Mouse (Mus musculus) CH12.LX (cell line): ENCODE measurements around the gene Ikzf2. TPM values are rescaled to one million over a fixed set of nuclear protein-coding genes. Genes with fewer than 3 reads are reported as not detected.

Source experiments
- DNase-seq: peaks from one replicate; pipeline ENCODE4 v3.0.0-alpha.2; 2013; ENCODE audit errors: extremely low read depth
- H3K27ac ChIP-seq: 2 replicates; pipeline ENCODE4 v1.5.1; 2012; ENCODE audit warnings: low read depth, mild to moderate bottlenecking, control low read depth, moderate library complexity; ENCODE audit not compliant: insufficient read depth
- H3K27me3 ChIP-seq: replicated peaks from 2 replicates; pipeline ENCODE3; 2012; ENCODE audit warnings: inconsistent platforms
- H3K36me3 ChIP-seq, 2 experiments: replicated peaks in 1 of 2; 2 replicates each; pipeline versions ENCODE3 to v1.6.1; 2012; ENCODE audit warnings: inconsistent platforms in 1 of 2, low read length in 1 of 2, mild to moderate bottlenecking in 1 of 2, mixed read lengths in 1 of 2, moderate library complexity in 1 of 2; ENCODE audit not compliant: control insufficient read depth in 1 of 2, insufficient read depth in 1 of 2
- H3K4me1 ChIP-seq, 2 experiments: 2 replicates each; pipeline ENCODE4 v1.6.1; 2012; ENCODE audit warnings: inconsistent platforms in 1 of 2, moderate library complexity in 1 of 2; ENCODE audit not compliant: insufficient read depth in 2 of 2, control insufficient read depth in 1 of 2
- H3K4me2 ChIP-seq: 2 replicates; pipeline ENCODE4 v1.6.1; 2012; ENCODE audit warnings: low read depth, mild to moderate bottlenecking, control low read depth; ENCODE audit not compliant: poor library complexity, insufficient read depth, severe bottlenecking
- H3K4me3 ChIP-seq, 3 experiments: fragments of 150-350 bp in 1 of 3; sonication (generic) in 1 of 3; replicated peaks in 1 of 3; 2 replicates each; pipeline versions ENCODE3 to v1.5.1; 2011 to 2012; ENCODE audit warnings: low read depth in 2 of 3, low read length in 2 of 3, mild to moderate bottlenecking in 2 of 3, moderate library complexity in 2 of 3, control low read depth in 1 of 3, improper control_type of control experiment in 1 of 3, inconsistent platforms in 1 of 3, mixed read lengths in 1 of 3; ENCODE audit not compliant: poor library complexity in 1 of 3
- H3K79me2 ChIP-seq: replicated peaks from 2 replicates; pipeline ENCODE4 v1.6.1; 2012; ENCODE audit warnings: mild to moderate bottlenecking, moderate library complexity; ENCODE audit not compliant: control insufficient read depth, poor library complexity, insufficient read depth, severe bottlenecking; ENCODE audit errors: extremely low read depth
- H3K9ac ChIP-seq: 2 replicates; pipeline ENCODE4 v1.6.1; 2012; ENCODE audit warnings: low read depth, mild to moderate bottlenecking, control low read depth, moderate library complexity; ENCODE audit not compliant: insufficient read depth
- H3K9me3 ChIP-seq: replicated peaks from 2 replicates; pipeline ENCODE3; 2012; ENCODE audit warnings: low read length, inconsistent platforms, mixed read lengths
- CHD2 ChIP-seq: IDR thresholded peaks from 2 replicates; pipeline ENCODE4 v1.6.1; 2011; ENCODE audit warnings: low read length, improper control_type of control experiment
- CTCF ChIP-seq, 2 experiments: IDR thresholded peaks in 1 of 2; conservative IDR thresholded peaks in 1 of 2; 2 replicates each; pipeline ENCODE4 v1.5.1; 2011 to 2012; ENCODE audit warnings: low read depth in 2 of 2, low read length in 2 of 2, improper control_type of control experiment in 1 of 2, inconsistent platforms in 1 of 2, mild to moderate bottlenecking in 1 of 2, moderate library complexity in 1 of 2
- ELF1 ChIP-seq: IDR thresholded peaks from 2 replicates; pipeline ENCODE4 v1.6.1; 2014; ENCODE audit warnings: low read depth, mild to moderate bottlenecking, inconsistent platforms, low read length, improper control_type of control experiment
- EP300 ChIP-seq: IDR thresholded peaks from 2 replicates; pipeline ENCODE4 v1.6.1; 2011; ENCODE audit warnings: low read length, improper control_type of control experiment
- ETS1 ChIP-seq: conservative IDR thresholded peaks from 2 replicates; pipeline ENCODE4 v1.6.1; 2012; ENCODE audit warnings: low read depth, mild to moderate bottlenecking, inconsistent platforms, low read length, improper control_type of control experiment, moderate library complexity
- GABPA ChIP-seq: IDR thresholded peaks from 2 replicates; pipeline ENCODE4 v1.6.1; 2012; ENCODE audit warnings: low read depth, low read length, improper control_type of control experiment, inconsistent platforms; ENCODE audit not compliant: insufficient replicate concordance
- IRF4 ChIP-seq: IDR thresholded peaks from 2 replicates; pipeline ENCODE4 v1.6.1; 2014; ENCODE audit warnings: low read depth, mild to moderate bottlenecking, inconsistent platforms, low read length, improper control_type of control experiment
- JUN ChIP-seq: IDR thresholded peaks from 2 replicates; pipeline ENCODE4 v1.6.1; 2011; ENCODE audit warnings: low read depth, mild to moderate bottlenecking, low read length, improper control_type of control experiment, moderate library complexity; ENCODE audit not compliant: insufficient read depth
- JUND ChIP-seq: conservative IDR thresholded peaks from 2 replicates; pipeline ENCODE4 v1.6.1; 2011; ENCODE audit warnings: low read depth, low read length, improper control_type of control experiment
- KAT2A ChIP-seq: IDR thresholded peaks from 2 replicates; pipeline ENCODE4 v1.6.1; 2012; ENCODE audit warnings: low read length, improper control_type of control experiment, inconsistent platforms; ENCODE audit not compliant: insufficient replicate concordance
- MAFK ChIP-seq: IDR thresholded peaks from 2 replicates; pipeline ENCODE4 v1.6.1; 2011; ENCODE audit warnings: low read length, improper control_type of control experiment; ENCODE audit not compliant: insufficient replicate concordance
- MAZ ChIP-seq: IDR thresholded peaks from 2 replicates; pipeline ENCODE4 v1.6.1; 2012; ENCODE audit warnings: low read depth, mild to moderate bottlenecking, inconsistent platforms, low read length, improper control_type of control experiment, moderate library complexity
- MEF2A ChIP-seq: IDR thresholded peaks from 2 replicates; pipeline ENCODE4 v1.6.1; 2014; ENCODE audit warnings: low read depth, mild to moderate bottlenecking, inconsistent platforms, low read length, improper control_type of control experiment, borderline replicate concordance
- MYC ChIP-seq: IDR thresholded peaks from 2 replicates; pipeline ENCODE4 v1.6.1; 2011; ENCODE audit warnings: low read depth, mild to moderate bottlenecking, improper control_type of control experiment, low read length
- PAX5 ChIP-seq: IDR thresholded peaks from 2 replicates; pipeline ENCODE4 v1.6.1; 2012; ENCODE audit warnings: low read length, inconsistent platforms, mixed read lengths
- POLR2AphosphoS2 ChIP-seq: IDR thresholded peaks from 2 replicates; pipeline ENCODE4 v1.6.1; 2011; ENCODE audit warnings: low read depth, low read length, improper control_type of control experiment
- RAD21 ChIP-seq: IDR thresholded peaks from 2 replicates; pipeline ENCODE4 v1.6.1; 2011; ENCODE audit warnings: low read depth, mild to moderate bottlenecking, low read length, improper control_type of control experiment, moderate library complexity
- SMC3 ChIP-seq: IDR thresholded peaks from 2 replicates; pipeline ENCODE4 v1.6.1; 2011; ENCODE audit warnings: low read depth, low read length, improper control_type of control experiment
- TBP ChIP-seq: conservative IDR thresholded peaks from 2 replicates; pipeline ENCODE4 v1.6.1; 2011; ENCODE audit warnings: low read depth, low read length, improper control_type of control experiment
- TCF12 ChIP-seq: IDR thresholded peaks from 2 replicates; pipeline ENCODE4 v1.6.1; 2014; ENCODE audit warnings: low read depth, mild to moderate bottlenecking, inconsistent platforms, low read length, improper control_type of control experiment
- UBTF ChIP-seq: IDR thresholded peaks from 2 replicates; pipeline ENCODE4 v1.6.1; 2012; ENCODE audit warnings: low read depth, mild to moderate bottlenecking, inconsistent platforms, low read length, improper control_type of control experiment, moderate library complexity
- USF2 ChIP-seq: conservative IDR thresholded peaks from 2 replicates; pipeline ENCODE4 v1.6.1; 2011; ENCODE audit warnings: low read depth, low read length, improper control_type of control experiment
- ZKSCAN1 ChIP-seq: IDR thresholded peaks from 2 replicates; pipeline ENCODE4 v1.6.1; 2012; ENCODE audit warnings: low read depth, inconsistent platforms, low read length, improper control_type of control experiment, borderline replicate concordance
- ZMIZ1 ChIP-seq: IDR thresholded peaks from 2 replicates; pipeline ENCODE4 v1.6.1; 2012; ENCODE audit warnings: low read depth, mild to moderate bottlenecking, inconsistent platforms, low read length, improper control_type of control experiment
- dilution Hi-C: fragments of 300-500 bp; cut with MboI; formaldehyde crosslinking; loops from 2 replicates; pipeline ENCODE4 v1.14.3; 2020; ENCODE audit warnings: low sequenced_read_pairs; ENCODE audit not compliant: extremely low pct_unique_long_range_greater_than_20kb, extremely low pct_ligation_motif_present
- in situ Hi-C: fragments of 300-500 bp; cut with MboI; formaldehyde crosslinking; loops from 3 replicates; pipeline ENCODE4 v1.14.3; 2019; ENCODE audit warnings: low sequenced_read_pairs, low pct_ligation_motif_present, low pct_unique_long_range_greater_than_20kb, mixed read lengths
- polyA plus RNA-seq: library from polyadenylated mRNA; unstranded; fragments of >175 nt; gene quantifications from 2 replicates; pipeline ENCODE4 v1.2.1, GENCODE M21; 2012; ENCODE audit warnings: low read depth; ENCODE audit not compliant: insufficient read length
- total RNA-seq, 2 experiments: library from RNA; depleted of rRNA; stranded (reverse); fragments of 300-350 nt in 1 of 2; fragments of >200 nt in 1 of 2; gene quantifications; 2 replicates each; pipeline ENCODE4 v1.2.3; 2012 to 2014

The Ikzf2 gene
- total and polyA plus RNA-seq, 3 experiments = not detected

GRCm38 (mm10) chr1:69656929-69657328 is 30.1 kb downstream of the Ikzf2 start:
- no peak for DNase-seq

GRCm38 (mm10) chr1:69656047-69656782 is 30.8 kb downstream of the Ikzf2 start:
- no peak overlapping the region for H3K4me2 ChIP-seq
- H3K4me3 ChIP-seq = no peak overlapping the region
- dilution Hi-C loops = no loop called here

More at GRCm38 (mm10) chr1:69656929-69657328, 30.1 kb downstream of the Ikzf2 start:
- H3K4me1 ChIP-seq = no peaks in the 10 kb centered on the region
- H3K4me3 ChIP-seq = no peak overlapping the region
- no peaks in the 10 kb centered on the region for H3K36me3 ChIP-seq
- H3K27me3 ChIP-seq = no peaks in the 10 kb centered on the region
- H3K4me2 ChIP-seq = no peak overlapping the region
- TF ChIP-seq KAT2A (no peak), UBTF (no peak), MAFK (no peak), ZKSCAN1 (no peak)
- H3K9ac ChIP-seq = no peak overlapping the region
- H3K79me2 ChIP-seq = no peaks in the 10 kb centered on the region
- in situ Hi-C loops (no loop called here), dilution Hi-C loops (no loop called here)
- no peak overlapping the region for H3K27ac ChIP-seq
- no peaks in the 10 kb centered on the region for H3K9me3 ChIP-seq

GRCm38 (mm10) chr1:69655368-69655767 is 31.7 kb downstream of the Ikzf2 start:
- Histone ChIP-seq H3K27ac (no peak overlapping the region), H3K4me2 (no peak overlapping the region), H3K9me3 (no peaks in the 10 kb centered on the region), H3K79me2 (no peaks in the 10 kb centered on the region), H3K36me3 (no peaks in the 10 kb centered on the region), H3K4me3 (no peak overlapping the region), H3K4me1 (no peaks in the 10 kb centered on the region), H3K27me3 (no peaks in the 10 kb centered on the region), H3K9ac (no peak overlapping the region)
- DNase-seq = no peak
- in situ Hi-C loops = no loop called here
- dilution Hi-C loops = no loop called here
- no peak for TF ChIP-seq CTCF (conservative IDR thresholded peaks at IDR 0.05 in 1 of 2, IDR thresholded peaks at IDR 0.05 in 1 of 2; ENCODE audit: low read depth in 2 of 2, low read length in 2 of 2)
- TF ChIP-seq KAT2A = no peak
- TF ChIP-seq JUN = no peak
- no peak for TF ChIP-seq USF2
- no peak for TF ChIP-seq TBP
- no peak for TF ChIP-seq ETS1
- TF ChIP-seq IRF4 = no peak
- no peak for TF ChIP-seq MAZ
- TF ChIP-seq MAFK = no peak
- no peak for TF ChIP-seq SMC3
- TF ChIP-seq CHD2 = no peak

More at GRCm38 (mm10) chr1:69656047-69656782, 30.8 kb downstream of the Ikzf2 start:
- no peak overlapping the region for H3K9ac ChIP-seq
- H3K27me3 ChIP-seq = no peaks in the 10 kb centered on the region
- no peaks in the 10 kb centered on the region for H3K4me1 ChIP-seq
- in situ Hi-C loops = no loop called here
- DNase-seq = no peak
- H3K79me2 ChIP-seq = no peaks in the 10 kb centered on the region
- TF ChIP-seq JUND (no peak), TBP (no peak), MAFK (no peak), MEF2A (no peak), ZKSCAN1 (no peak), POLR2AphosphoS2 (no peak), ELF1 (no peak), MYC (no peak), ZMIZ1 (no peak), EP300 (no peak), SMC3 (no peak), GABPA (no peak), PAX5 (no peak), RAD21 (no peak), TCF12 (no peak), KAT2A (no peak)
- H3K9me3 ChIP-seq = no peaks in the 10 kb centered on the region
- H3K36me3 ChIP-seq = no peaks in the 10 kb centered on the region
- H3K27ac ChIP-seq = no peak overlapping the region
